In genomic region chr5:64297100-64297499, GRCm38 (mm10) we compare ENCODE assay signal across 13 mouse cellular contexts.
DNase-seq lines count a peak whose midpoint lies in the region; ATAC-seq and TF ChIP-seq lines count a peak whose summit lies in the region.
"Had no signal": no experiment of that assay in that cellular context is flagged by ENCODE, and none has a peak within 500 bp of the region (broad histone marks: within the 10 kb centered on the region; RNA-seq: fewer than 3 reads in every experiment).

No protein-coding gene starts in this region.

- H3K36me3 ChIP-seq in kidney, adult 2 months (ENCODE audit: control insufficient read depth, insufficient read depth, low read length) = no peaks in the 10 kb centered on the region
- no peaks in the 10 kb centered on the region for H3K36me3 ChIP-seq in stomach, embryonic 16.5 days (ENCODE audit: control insufficient read depth, insufficient read depth, low read length)

- no peak overlapping the region for H3K4me3 ChIP-seq in kidney, adult 2 months (ENCODE audit: insufficient read depth, low read depth, low read length)
- H3K4me3 ChIP-seq in stomach, embryonic 16.5 days (replicated peaks; ENCODE audit: low read length) = no peak overlapping the region

- WGBS in kidney, adult 2 months = 64% methylated on average over 4 of the region's 4 CpGs
- 63% methylated on average over 4 of the region's 4 CpGs for WGBS in stomach, embryonic 16.5 days

- TF ChIP-seq CTCF in kidney, adult 2 months (conservative IDR thresholded peaks at IDR 0.05; ENCODE audit: insufficient read depth, insufficient read length, low read depth, low read length) = no peak

- H3K9ac ChIP-seq in stomach, embryonic 16.5 days (ENCODE audit: low read length) = no peak overlapping the region

- H3K27me3 ChIP-seq in kidney, adult 2 months (replicated peaks; ENCODE audit: control insufficient read depth, insufficient read depth, low read length) = no peaks in the 10 kb centered on the region
- H3K27me3 ChIP-seq in stomach, embryonic 16.5 days (ENCODE audit: control insufficient read depth, insufficient read depth, low read length) = no peaks in the 10 kb centered on the region

- ATAC-seq in inflammation-experienced regulatory T-cells, adult 6 months = peak; percentile 88
- no peak; the same call in 1 of the 2 replicates for ATAC-seq in stomach, embryonic 16.5 days (ENCODE audit: insufficient read depth, low FRiP score)

- peak overlapping the region; percentile 71 for H3K27ac ChIP-seq in kidney, adult 2 months (ENCODE audit: insufficient read depth, low read depth, low read length)
- H3K27ac ChIP-seq in stomach, embryonic 16.5 days (ENCODE audit: low read length) = peak overlapping the region; percentile 68; the same call in 1 of the 2 replicates

- no peak for TF ChIP-seq POLR2A in kidney, adult 2 months (IDR thresholded peaks at IDR 0.05; ENCODE audit: low read depth, low read length)

- no peak for DNase-seq in kidney, adult 2 months
- DNase-seq in kidney, postnatal 4 days = no peak
- peak; percentile 13 for DNase-seq in thymus, postnatal 0 days (ENCODE audit: low spot score)
- no peak for DNase-seq in thymus, adult 18-20 months
- no peak for DNase-seq in left cerebral cortex, postnatal 36 days (ENCODE audit: low spot score in 2 of 2)
- no peak for DNase-seq in retina, postnatal 1 day
- DNase-seq: adrenal gland, postnatal 10 days; cerebellum, adult 8-10 months; gastrocnemius, postnatal 36 days; kidney, adult 18-20 months; right cerebral cortex, postnatal 25 days had no signal

- no peaks in the 10 kb centered on the region for H3K9me3 ChIP-seq in stomach, embryonic 16.5 days (replicated peaks; ENCODE audit: control insufficient read depth, low read length)

- H3K4me1 ChIP-seq in kidney, adult 2 months (ENCODE audit: control insufficient read depth, insufficient read depth, low read length) = peaks cover 25% of the 10 kb centered on the region
- H3K4me1 ChIP-seq in stomach, embryonic 16.5 days (ENCODE audit: control insufficient read depth, insufficient read depth, low read length) = peaks cover 34% of the 10 kb centered on the region

- H3K4me2 ChIP-seq in stomach, embryonic 16.5 days (ENCODE audit: low read depth, low read length) = no peak overlapping the region

- intact Hi-C loops in left cerebral cortex, postnatal 36 days (cut with DNase I) = loop anchor here (10.0 kb wide), 1 partner anchor 198 kb away; no protein-coding TSS in a partner anchor
